Mouse (Mus musculus): ENCODE data around the gene Snap23.
A peak's percentile ranks its signal among the peaks of the same experiment; 100 is the strongest.
"Not testable (repeated sequence)": the region's sequence is repeated elsewhere in the genome, so short reads cannot be mapped to it uniquely, and the experiment has no call there.

Snap23 gene

DNA sequence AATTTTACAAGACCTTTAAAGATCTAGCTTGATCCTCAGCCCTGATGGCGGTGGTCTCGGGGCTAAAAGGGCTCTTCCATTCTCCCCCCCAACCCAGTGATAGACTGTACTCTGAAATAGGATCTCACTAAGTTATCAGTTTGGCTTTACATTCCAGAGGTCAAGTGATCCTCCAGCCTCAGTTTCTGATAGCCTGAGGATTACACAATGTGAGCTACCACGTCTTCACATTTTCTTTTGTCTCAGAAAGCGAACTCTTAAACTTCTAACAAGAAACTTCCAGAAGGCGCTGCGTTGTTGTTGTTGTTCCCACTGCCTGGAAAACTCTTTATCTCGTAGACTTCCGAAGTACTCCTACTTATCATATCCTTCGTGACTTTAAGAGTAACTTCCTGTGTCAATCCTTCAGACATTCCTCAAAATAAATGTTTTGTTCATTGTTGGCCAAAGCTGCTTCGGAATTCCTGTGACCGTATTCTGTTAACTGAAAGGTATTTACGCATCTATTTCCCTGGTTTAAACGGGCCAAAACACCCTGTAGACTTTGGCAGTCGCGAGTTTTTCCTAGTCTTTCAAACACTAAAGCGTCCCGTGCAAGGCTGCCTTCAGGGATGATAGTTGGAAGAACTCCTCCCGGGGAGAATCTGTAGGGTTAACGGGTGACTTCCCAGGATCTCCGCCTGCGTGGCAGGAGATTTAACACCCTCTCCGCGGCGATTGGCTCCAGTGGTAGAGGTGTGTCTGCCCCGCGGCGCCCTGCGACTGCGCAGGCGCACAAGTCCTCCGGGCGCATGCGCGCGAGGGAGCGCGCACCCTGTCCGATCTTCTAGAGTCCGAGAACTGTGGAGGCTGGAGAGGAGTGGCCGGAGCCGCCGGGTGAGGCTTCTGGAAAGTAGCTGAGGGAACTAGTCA is at the start of gene Snap23:
Gene Snap23, plus strand, starts transcription at position 786 of the 912 bp plus-strand sequence.
- peak; percentile 90 for DNase-seq

DNA sequence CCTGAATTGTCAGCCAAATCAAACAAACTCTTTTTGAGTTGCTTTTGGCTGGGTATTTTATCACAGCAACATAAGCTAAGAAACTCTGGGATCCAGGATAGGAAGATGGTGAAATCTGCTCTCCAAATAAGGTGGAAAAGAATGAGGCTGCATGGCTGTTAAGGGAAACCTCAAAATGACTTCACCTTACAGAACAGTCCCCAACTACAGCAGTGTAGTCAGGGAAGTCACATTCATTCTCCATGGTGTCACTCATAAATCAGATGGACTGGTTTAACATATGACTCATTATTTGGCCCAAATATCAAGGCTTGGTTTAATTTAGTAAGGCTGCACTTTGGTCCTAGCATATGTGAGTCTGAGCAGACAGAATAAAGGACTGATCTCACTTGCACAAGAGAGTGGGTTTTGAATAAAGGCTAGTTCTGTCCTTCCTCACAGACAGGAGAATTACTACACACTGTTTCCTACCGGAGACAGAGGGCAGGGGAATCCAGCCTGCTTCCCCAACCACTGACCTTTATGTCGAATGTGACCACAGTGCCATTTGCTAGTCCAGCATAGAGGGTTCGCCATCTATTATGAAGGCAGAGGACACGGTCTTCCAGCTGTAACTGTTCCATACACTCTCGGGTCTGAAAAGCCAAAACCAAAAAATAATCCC is 48.8 kb upstream of the Snap23 start:
- DNase-seq: no peak

DNA sequence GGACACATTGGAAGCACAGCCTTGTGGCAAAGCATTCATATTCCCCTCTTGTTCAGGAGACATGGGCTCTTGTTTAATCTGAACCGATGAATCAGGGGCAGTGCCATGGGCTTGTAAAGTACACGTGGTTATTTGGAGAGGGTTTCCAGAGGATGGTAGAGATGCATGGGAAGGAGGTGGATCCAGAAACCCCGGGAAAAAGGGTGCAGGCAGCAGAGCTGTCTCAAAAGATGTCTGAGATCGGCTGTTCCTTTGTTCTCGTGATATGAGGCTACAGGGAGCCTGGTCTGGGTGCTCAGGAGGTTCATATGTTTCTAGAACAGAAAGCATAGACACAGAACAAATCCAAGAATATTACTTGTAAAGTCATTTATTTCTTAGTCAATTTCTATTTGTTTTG is 40.7 kb upstream of the Snap23 start:
- no peak for DNase-seq

DNA sequence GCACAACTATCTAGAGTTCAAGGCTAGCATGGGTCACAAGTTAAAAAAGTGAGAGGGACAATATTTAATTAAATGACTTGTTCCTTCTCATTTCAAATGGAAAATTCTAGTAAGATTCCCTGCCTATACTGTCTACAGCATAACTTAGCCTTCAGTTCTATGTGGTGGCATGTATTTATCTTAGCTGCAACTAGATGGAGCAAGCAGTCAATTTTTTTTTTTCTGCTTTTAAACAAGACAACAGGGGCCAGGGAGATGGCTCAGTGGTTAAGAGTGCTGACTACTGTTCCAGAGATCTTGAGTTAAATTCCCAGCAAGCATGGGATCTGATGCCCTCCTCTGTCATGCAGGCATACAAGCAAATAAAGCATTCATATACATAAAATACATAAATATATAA is 37.9 kb upstream of the Snap23 start:
- no peak for DNase-seq

DNA sequence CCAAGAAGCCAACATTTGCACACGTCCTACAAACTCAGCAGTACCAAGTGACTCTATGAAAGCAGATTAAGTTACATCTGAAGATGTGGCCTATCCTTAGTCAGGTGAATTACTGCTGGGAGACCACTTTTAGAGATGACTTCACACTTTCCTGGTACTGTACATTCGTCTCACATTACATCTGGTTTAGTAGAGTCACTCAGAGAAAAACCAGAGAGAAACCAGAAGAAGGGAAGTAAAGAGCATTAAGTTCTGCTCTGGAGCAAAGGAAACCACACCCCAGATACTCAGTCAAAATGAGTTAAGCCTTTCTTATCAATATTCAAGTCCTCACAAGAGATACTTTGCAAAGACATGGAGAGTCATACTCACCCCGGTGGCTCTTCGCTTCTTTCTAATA is 36.2 kb upstream of the Snap23 start:
- DNase-seq: no peak

DNA sequence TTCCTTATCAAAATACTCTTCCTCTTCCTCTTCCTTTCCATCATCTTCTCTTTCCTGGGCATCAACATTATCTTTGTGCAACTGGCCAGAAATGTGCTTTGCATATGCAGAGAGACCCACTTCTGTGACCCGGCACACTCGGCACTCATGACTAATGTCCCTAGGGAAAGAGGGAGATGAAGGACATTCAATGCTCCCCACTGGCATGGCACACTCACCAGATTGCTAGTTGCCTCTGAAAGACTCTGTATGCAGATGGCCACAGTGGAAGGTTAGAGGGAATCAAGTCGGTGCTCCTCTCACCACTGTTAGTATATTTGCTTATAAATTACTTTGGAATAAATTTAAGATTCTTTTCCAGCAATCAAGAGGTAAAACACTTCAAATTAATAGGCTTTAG is 28.1 kb upstream of the Snap23 start:
- no peak for DNase-seq

DNA sequence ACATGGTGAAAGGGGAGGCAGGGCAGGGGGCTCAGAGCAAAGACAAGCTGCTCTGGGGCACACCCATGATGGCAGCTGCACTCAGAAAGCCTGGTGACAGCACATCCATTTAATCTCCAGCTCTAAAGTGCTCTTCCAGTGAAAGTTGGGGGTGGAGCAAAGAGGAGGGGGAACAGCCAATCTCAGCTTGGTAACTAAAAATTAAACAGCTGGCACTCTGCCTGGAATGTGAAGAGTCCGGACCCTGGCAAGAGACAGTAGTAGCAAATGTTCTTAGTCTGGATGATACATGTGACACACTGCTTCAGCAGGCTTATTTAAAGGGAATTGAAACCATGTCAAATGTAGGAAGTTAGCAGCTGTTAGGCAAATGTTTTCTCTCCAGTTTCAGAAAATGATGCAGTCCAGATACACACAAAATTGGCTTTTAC is 27.7 kb upstream of the Snap23 start:
- DNase-seq: no peak

DNA sequence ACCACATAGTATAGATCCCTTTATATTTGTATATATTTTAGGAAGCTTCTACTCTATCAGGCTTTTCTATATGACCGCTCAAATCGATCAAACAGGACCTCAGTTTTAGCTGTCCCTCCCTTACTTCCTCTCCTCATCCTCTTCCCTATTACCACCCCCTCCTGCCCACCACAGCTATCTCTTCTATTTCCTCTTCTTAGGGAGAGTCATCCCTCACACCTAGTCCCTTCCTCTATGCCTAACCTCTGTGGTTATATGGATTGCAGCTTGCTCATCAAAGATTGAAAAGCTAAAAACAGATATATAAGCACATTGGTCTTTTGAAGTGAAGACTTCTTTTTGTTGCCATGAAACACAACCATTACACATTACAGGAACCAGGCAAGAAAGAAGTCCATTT is 22.7 kb upstream of the Snap23 start:
- no peak for DNase-seq

DNA sequence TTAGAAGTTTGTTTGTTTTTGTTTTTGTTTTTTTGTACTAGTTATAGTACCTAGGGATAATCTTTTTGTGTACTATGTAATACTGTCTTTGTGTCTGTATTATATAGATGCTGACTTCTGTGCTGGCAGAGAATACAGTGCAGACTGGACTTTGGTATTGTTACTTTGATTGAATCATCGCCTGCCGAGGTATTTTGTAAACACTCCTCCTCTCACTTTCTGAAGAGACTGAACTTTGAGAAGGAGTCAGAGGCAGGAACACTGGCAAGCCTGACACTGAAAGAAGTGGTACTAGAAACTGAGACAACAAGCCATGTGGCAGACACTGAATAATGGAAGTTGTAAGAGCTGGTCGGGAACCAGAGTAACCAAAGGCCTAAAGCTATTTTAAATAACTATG is 10.6 kb upstream of the Snap23 start:
- no peak for DNase-seq

DNA sequence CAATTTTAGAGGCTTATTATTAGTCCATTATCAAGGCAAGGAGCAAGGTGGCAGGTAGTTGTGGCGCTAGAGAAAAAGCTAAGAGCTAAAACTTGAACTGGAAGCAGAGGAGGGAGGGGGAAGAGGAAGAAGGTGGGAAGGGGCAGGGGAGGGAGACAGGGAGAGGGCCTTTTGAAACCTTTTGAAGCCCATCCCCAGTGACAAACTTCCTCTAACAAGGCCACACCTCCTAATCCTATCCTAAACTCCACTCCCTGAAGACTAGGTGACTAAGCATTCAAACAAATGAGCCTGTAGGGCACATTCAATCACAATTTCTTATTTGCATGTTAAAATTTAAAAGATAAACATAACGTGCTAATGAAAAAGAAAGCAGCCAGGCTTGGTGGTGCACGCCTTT is 8.7 kb upstream of the Snap23 start:
- no peak for DNase-seq

DNA sequence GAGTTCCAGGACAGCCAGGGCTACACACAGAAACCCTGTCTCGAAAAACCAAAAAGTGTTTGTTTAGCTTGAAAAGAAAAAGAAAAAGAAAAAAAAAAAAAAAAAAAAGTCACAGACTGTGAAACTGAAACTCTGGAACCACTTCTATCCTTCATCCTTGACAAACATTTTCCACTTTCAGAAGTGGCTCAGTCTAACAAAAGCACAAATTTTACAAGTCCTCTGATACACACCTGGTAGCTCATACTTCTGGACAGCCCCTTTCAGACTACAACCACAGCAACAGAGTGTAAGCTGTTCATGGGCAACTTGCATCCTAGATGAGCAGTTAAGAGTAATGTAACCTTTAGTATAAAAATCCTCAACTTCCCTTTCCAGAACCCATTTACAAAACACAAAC is 5.9 kb upstream of the Snap23 start:
- DNase-seq: no peak

DNA sequence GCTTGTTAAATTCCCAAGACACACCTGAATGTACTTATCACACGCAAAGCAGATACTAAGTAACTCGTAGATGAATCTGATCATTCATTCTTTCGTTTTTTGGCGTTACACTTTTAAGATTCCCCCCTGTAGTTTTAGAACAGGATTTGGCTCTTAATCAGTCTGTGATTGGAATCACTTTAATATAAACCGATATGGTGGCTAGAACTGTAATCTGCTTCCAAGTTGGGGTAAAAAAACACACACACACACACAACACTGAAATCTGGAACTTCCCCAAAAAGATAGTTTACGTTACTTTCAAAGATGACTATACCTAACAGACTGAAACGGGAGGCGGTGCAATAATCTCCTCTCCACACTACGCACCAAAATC is 4.6 kb upstream of the Snap23 start:
- DNase-seq: no peak

DNA sequence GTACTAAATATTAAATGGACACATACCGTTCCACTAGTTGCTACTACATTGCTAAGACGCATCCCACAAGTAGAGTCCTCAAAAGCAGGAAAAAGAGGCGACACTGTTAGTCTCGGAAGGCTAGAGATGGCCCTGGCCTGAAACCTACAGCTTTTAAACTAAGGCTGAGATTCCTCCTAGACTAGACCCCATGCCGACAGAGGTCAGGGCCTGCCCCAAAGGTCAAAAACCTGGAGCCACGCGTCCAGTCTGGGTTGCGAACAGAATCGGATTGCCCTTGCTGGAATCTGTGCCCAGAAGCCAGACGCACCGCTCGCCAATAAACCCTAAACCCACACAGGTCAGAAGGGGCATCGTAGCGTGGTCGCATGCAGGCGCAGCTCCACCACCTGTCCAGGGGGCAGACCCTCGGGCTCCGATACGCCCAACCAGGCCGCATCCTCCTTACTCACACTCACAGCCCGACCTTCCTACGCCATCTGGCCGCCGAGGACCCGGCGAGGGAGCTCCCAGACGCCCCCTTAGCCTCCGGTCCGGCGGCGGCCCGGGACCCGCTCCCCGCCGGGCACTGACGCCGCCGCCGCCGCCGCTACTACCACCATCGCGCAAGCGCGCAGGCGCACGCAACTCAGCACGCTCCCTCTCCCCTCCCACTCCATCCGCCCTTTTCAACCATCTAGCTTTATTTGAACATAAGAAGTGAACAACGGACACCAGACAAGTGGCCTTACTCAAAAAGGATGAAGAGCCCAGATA is 4.1 kb upstream of the Snap23 start, which contains the start of gene Zfp106:
Gene Zfp106, minus strand, starts transcription at position 609 of the 756 bp plus-strand sequence.
- peak; percentile 92 for DNase-seq

DNA sequence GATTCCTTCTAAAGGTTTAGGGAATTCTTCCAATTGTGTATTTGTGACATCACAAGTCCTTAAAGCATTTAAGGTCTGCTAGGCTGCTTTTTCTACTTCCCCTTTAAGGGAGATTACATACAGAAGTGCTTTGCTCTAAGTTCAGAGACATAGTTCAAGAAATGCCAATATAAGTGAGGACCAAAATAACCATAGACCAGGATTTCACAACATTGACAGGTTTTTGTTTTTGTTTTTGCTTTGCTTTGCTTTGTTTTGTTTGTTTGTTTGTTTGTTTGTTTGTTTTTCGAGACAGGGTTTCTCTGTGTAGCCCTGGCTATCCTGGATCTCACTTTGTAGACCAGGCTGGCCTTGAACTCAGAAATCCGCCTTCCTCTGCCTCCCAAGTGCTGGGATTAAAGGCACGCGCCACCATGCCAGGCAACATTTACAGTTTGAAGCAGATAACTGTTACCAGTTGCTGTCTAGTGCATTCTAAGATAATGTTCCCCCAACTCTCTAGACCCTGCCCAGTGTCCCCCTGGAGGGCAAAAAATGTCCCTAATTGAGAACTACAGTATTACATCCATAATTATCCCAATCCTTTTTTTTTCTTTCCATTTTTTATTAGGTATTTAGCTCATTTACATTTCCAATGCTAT is 2.8 kb upstream of the Snap23 start:
- DNase-seq: not testable (repeated sequence)

DNA sequence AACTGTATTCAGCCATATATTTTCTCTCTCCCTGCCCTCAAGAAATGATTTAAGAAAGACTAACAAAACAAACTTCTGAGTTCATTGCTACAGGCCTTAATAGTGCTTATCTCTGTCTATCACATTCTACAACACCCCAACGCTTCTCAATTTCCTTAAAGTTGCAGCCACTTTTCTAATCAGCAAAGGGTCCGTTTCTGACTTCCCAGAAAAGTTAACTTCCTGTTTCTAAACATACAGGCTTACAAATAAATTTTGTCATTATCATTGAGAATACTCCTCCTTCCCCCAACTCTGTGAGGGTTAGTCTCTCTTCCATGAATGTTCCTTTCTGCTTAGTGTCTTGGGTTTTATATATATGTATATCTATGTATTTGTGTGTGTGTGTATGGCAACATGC is 2.1 kb upstream of the Snap23 start:
- DNase-seq: no peak

DNA sequence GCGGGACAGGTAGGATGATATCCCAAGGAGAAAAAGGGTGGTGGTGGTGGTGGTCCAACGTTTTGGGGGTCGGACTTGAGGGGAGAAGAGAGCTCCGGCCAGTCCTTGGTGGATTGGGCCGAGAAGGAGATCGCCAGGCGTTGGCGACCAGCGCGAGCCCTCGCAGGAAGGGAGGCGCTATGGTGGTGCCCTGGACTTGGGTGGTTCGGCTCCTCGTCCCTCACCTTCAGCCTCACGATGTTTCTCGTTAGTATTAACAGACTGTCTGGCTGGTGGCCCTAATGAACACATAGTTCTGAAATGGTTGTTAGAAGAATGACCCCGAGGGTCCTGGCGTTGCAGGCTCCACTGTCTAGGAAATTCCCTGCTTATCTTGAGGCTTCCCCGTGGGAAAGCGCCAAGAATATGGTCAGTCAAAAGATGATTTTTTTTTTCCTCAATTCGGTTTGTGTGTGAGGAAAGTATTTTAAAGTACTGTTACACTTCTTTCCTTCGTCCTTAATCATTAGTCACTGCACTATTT is 388 bp downstream of the Snap23 start:
- no peak for DNase-seq

DNA sequence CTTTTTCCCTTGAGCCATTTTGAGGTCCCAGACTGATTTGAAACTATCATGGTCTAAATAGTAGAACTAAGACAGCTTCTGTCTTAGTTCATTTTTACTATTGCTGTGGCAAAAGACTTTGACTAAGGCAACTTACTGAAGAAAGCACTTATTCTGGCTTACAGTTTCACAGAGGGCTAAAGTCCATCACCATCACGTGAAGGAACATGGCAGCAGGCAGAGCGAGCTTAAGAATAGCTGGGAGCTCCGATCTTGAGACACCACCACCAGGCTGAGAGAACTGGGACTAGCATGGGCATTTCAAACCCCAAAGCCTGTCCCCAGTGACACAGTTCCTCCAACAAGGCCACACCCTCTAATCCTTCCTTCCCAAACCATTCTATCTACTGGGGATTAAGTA is 3.6 kb downstream of the Snap23 start:
- DNase-seq: no peak

DNA sequence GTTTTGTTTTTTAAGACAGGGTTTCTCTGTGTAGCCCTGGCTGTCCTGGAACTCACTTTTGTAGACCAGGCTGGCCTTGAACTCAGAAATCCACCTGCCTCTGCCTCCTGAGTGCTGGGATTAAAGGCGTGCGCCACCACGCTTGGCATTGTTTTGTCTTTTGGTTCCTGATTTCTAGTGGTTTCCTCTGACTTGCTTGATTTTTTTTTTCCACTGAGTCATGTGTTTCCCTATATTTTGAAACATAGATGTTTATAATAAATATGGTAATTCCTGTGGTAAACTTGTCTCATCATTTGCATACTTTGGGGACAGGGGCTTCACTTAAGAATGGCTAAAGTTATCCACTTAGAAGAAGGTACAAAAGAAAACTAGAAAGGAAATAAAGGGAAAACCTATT is 4.7 kb downstream of the Snap23 start:
- not testable (repeated sequence) for DNase-seq

DNA sequence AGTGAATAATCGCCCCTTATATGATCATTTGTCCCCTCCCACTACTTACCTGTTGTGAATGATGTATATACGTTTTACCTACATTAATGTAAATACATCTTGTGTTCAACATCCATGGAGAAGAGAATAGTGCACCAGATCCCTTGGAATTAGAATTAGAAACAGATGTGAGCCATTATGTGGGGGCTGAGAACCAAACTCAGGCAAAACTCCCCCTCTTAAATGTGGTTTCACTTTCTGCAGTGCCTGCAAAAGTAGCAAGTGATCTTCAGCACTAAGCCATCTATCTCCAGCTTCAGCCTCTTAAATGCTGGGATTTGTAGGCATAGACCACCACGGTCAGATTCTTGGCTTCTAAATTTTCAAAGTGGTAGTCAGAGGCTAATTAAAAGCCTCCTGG is 7.7 kb downstream of the Snap23 start:
- DNase-seq: no peak

DNA sequence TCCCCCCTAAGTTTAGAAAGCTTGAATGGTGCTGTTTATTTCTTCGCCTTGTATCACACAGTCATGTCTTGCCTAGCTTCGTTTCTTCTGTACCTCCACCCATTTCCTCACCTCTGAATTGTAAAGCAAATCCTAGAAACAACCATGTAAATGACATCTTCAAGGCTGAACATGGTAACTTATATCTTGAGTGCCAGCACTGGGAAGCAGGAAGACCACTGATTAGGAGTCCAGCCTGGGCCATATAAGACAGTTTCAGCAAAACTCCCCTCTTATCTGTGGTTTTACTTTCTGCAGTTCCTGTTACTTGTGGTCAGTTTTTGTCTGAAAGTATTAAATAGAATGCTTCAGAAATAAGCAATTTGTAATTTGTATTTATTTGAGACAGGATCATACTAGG is 8.5 kb downstream of the Snap23 start:
- no peak for DNase-seq

DNA sequence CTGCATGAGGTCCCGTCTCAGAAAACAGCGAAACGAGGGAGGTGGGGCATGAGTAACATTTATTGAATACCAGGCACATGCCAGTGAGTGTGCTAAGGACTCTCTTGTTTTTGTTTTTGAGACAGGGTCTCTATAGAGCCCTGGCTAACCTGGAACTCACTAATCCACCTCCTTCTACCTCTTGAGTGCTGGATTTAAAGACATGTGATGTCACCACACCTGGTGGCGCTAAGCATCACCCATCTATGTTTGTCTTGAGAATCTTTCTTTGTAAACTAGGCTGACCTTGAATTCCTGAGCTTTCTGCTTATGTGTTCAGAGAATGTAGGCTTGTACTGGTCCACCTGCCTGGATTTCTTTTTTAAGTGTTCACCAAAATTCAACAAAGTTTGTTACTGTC is 10.3 kb downstream of the Snap23 start:
- no peak for DNase-seq

DNA sequence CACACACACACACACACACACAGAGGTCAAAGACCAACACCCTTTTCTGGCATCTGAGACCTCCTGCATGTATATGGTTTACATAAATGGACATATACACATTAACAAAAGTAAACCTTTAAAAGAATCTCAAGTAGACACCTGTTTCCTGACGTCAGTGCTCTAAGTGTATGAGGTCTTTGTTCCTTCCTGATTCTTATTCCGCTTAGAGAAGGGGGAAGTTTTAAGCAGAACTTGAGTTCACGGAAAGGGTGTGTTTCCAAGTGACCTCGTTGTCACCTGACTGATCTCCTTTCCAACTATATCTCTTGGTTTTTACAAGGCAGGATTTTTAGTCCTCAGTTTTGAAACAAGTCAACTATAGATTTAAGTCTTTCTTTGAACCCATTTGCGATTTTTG is 10.8 kb downstream of the Snap23 start:
- no peak for DNase-seq

DNA sequence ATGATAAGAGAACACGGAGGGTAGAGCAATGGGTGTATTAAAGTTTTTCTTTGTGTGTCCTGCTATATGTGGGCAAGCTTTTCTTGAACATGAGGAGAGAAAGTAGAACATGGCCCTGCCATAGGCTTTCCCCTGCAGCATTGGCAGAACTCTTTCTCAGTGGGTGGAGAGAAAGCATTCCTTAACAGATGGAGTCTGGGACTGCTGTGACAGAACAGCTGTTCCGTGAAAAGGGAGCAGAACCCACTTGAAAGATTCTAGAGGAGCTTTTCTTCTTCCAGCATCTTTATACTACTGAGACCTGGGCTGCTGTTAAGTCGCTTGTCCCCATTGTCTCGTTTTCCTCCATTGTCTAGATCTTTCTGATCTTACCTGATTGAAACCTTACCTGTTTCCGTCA is 22.3 kb downstream of the Snap23 start:
- DNase-seq: no peak

Data from thymus, postnatal 14 days (tissue).